In the genomic region with DNA sequence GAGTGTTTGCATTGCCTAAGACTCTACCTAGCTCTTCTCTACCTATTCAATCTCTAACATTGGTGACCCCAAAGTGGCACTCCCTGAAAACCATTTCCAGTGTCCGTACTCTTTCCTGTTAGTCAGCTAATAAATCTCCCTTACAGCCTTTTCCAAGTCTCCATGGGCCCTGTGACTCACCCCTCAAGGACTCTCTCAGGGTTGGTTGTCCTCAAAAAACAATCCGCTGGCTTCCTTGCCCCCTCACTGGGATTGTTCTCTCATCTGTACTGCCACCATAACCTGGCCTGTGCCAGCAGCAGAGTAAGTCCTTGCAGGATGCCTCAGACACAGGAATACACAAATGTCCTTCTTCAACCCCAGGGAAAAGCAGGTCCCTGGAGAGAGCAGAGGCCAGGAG, we compare ENCODE assay signal across 26 mouse cellular contexts. TPM values are rescaled to one million over a fixed set of nuclear protein-coding genes. Genes with fewer than 3 reads are reported as not detected.
DNase-seq lines count a peak whose midpoint lies in the region; ATAC-seq and TF ChIP-seq lines count a peak whose summit lies in the region.
"Had no signal": no experiment of that assay in that cellular context is flagged by ENCODE, and none has a peak within 500 bp of the region (broad histone marks: within the 10 kb centered on the region; RNA-seq: fewer than 3 reads in every experiment).

No protein-coding gene starts in this region.

- no peaks in the 10 kb centered on the region for H3K9me3 ChIP-seq in liver, postnatal 0 days (ENCODE audit: low read length)
- no peaks in the 10 kb centered on the region for H3K9me3 ChIP-seq in limb, embryonic 10.5 days (replicated peaks)
- H3K9me3 ChIP-seq: intestine, embryonic 15.5 days had no signal

- no peak overlapping the region for H3K9ac ChIP-seq in liver, postnatal 0 days (replicated peaks)
- H3K9ac ChIP-seq: heart, embryonic 12.5 days; hindbrain, embryonic 14.5 days; intestine, embryonic 15.5 days had no signal

- TF ChIP-seq CTCF in liver, postnatal 0 days (IDR thresholded peaks at IDR 0.05; ENCODE audit: low read depth): no peak

- no peaks in the 10 kb centered on the region for H3K4me1 ChIP-seq in liver, postnatal 0 days (ENCODE audit: insufficient read depth)
- H3K4me1 ChIP-seq in limb, embryonic 10.5 days: no peaks in the 10 kb centered on the region
- H3K4me1 ChIP-seq: forebrain, embryonic 10.5 days; heart, embryonic 12.5 days; hindbrain, embryonic 10.5 days; intestine, embryonic 15.5 days had no signal

- no peaks in the 10 kb centered on the region for H3K27me3 ChIP-seq in liver, postnatal 0 days (ENCODE audit: insufficient read depth, low read length)
- H3K27me3 ChIP-seq in limb, embryonic 10.5 days (ENCODE audit: low read depth, poor library complexity, severe bottlenecking): no peaks in the 10 kb centered on the region
- H3K27me3 ChIP-seq: CH12.LX; heart, embryonic 12.5 days; intestine, embryonic 15.5 days had no signal

- WGBS in liver, postnatal 0 days (ENCODE audit: insufficient replicate concordance): 79% methylated on average over 2 of the region's 2 CpGs
- WGBS in limb, embryonic 10.5 days: 78% methylated on average over 2 of the region's 2 CpGs

- no peaks in the 10 kb centered on the region for H3K36me3 ChIP-seq in liver, postnatal 0 days (replicated peaks; ENCODE audit: insufficient read depth, low read length)
- H3K36me3 ChIP-seq in limb, embryonic 10.5 days: no peaks in the 10 kb centered on the region
- H3K36me3 ChIP-seq: forebrain, embryonic 10.5 days; heart, embryonic 12.5 days; hindbrain, embryonic 10.5 days; intestine, embryonic 15.5 days had no signal

- ATAC-seq in liver, postnatal 0 days: no peak
- no peak for ATAC-seq in CD4-positive, CD25-positive, alpha-beta regulatory T cell, adult 4 months
- ATAC-seq: forebrain, embryonic 14.5 days; intestine, embryonic 15.5 days had no signal

- no peak overlapping the region for H3K4me2 ChIP-seq in liver, postnatal 0 days (ENCODE audit: low read depth, low read length)
- H3K4me2 ChIP-seq: heart, embryonic 12.5 days; hindbrain, embryonic 14.5 days; intestine, embryonic 15.5 days had no signal

- no peak overlapping the region for H3K27ac ChIP-seq in liver, postnatal 0 days (ENCODE audit: low read depth)
- no peak overlapping the region for H3K27ac ChIP-seq in limb, embryonic 10.5 days
- H3K27ac ChIP-seq: forebrain, embryonic 10.5 days; gastrocnemius, adult 2 months; hindbrain, embryonic 10.5 days; hindbrain, embryonic 14.5 days; intestine, embryonic 15.5 days had no signal

- TF ChIP-seq EP300 in liver, postnatal 0 days (IDR thresholded peaks at IDR 0.05; ENCODE audit: low read depth): no peak

- DNase-seq in NIH3T3 (ENCODE audit: low read depth): peak; percentile 65
- DNase-seq in adrenal gland, adult 2 months: peak; percentile 91
- DNase-seq in adrenal gland, postnatal 25 days: peak; percentile 65
- no peak for DNase-seq in liver, postnatal 0 days
- no peak for DNase-seq in limb, embryonic 10.5 days (ENCODE audit: low spot score)
- no peak for DNase-seq in cerebellum, postnatal 36 days
- DNase-seq: cerebellum, adult 11 months; cerebellum, adult 9-10 months; cerebellum, postnatal 25 days; gastrocnemius, adult 2 months; gastrocnemius, postnatal 25 days; kidney, adult 18-20 months had no signal

- no peak overlapping the region for H3K4me3 ChIP-seq in liver, postnatal 0 days (ENCODE audit: low read depth, low read length)
- no peak overlapping the region for H3K4me3 ChIP-seq in limb, embryonic 10.5 days
- H3K4me3 ChIP-seq: erythroblast, embryonic 14.5 days; forebrain, embryonic 10.5 days; gastrocnemius, adult 2 months; heart, embryonic 12.5 days; hindbrain, embryonic 10.5 days; intestine, embryonic 15.5 days had no signal

RNA-seq across cellular contexts. Expression of a gene that starts 40.3 kb away (rescaled TPM):
- 1,000 to 10,000 TPM in 1 of 2 experiments, 100 to 1,000 TPM in 1; 132 to 3,255 TPM for total RNA-seq in adrenal gland, adult 2 months (2021)
- 34.4 and 640 TPM in 2 replicates for polyA plus RNA-seq in adrenal gland, adult 2 months (2012; rRNA removed)
- total RNA-seq in adrenal gland, postnatal 25 days (2021): 117 and 154 TPM in 2 replicates
- not detected in 2 replicates for polyA plus RNA-seq in liver, postnatal 0 days (2015; fragmentation: Nextera tagmentation; extraction: Ambion mirVana)
- polyA plus RNA-seq in limb, embryonic 10.5 days (2016; fragmentation: Nextera tagmentation; extraction: Ambion mirVana): 0.11 TPM in 1 of 2 replicates, not detected in the other
- polyA plus RNA-seq in CD4-positive, CD25-positive, alpha-beta regulatory T cell, adult 4 months (2017; shearing (Covaris generic)): not detected
- total RNA-seq: CH12.LX; gastrocnemius, adult 2 months; gastrocnemius, postnatal 25 days; granulocyte monocyte progenitor cell, adult 5-6 weeks; heart, postnatal 25 days had no signal
- polyA plus RNA-seq: C2C12; embryonic facial prominence, embryonic 14.5 days; erythroblast, embryonic 14.5 days; forebrain, embryonic 10.5 days; forebrain, embryonic 14.5 days; heart, embryonic 12.5 days; heart, embryonic 16.5 days; hindbrain, embryonic 10.5 days; hindbrain, embryonic 14.5 days had no signal

Comparison
In these comparisons a context has a peak if more than half of its experiments do, and no peak if none do; other contexts are left out.
1. DNase-seq: peak in NIH3T3 (single experiment), adrenal gland, adult 2 months (single experiment) and adrenal gland, postnatal 25 days (single experiment); none in liver, postnatal 0 days (single experiment), limb, embryonic 10.5 days (single experiment) and cerebellum, postnatal 36 days (0 of 2).
2. RNA of a gene that starts 40.3 kb away (polyA plus RNA-seq): 34.4 to 640 TPM in adrenal gland, adult 2 months; 0.11 TPM in limb, embryonic 10.5 days, not detected in liver, postnatal 0 days and not detected in CD4-positive, CD25-positive, alpha-beta regulatory T cell, adult 4 months; every median in the first group is over 10 times any median in the second.